Comparison of ENCODE assay signal across 8 mouse cellular contexts in the genomic region with DNA sequence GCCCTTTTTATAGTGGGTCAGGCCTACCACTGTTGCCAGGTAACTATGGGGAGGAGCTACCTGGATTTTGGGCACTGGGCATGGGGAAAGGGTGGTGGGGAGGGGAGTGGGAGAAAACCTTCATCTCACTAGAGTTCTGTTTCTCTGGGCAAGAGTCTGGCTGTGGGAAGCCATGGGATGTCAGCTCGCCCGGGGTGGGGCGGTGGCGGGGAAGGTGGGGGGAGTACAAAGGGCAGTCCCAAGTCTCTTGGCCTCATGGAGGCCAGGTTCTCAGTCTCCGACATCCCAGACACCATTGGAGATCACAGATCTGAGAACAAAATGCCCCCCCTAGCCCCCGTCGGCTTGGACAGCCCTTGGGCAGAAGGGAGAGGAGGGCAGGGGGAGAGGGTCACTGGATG. TPM values are rescaled to one million over a fixed set of nuclear protein-coding genes. Genes with fewer than 3 reads are reported as not detected.
DNase-seq lines count a peak whose midpoint lies in the region; ATAC-seq and TF ChIP-seq lines count a peak whose summit lies in the region.

No protein-coding gene starts in this region.

- H3K9me3 ChIP-seq in heart, embryonic 13.5 days = peaks cover 72% of the 10 kb centered on the region
- peaks cover 69% of the 10 kb centered on the region for H3K9me3 ChIP-seq in hindbrain, embryonic 13.5 days

- DNase-seq in heart, adult 9 months (ENCODE audit: low spot score in 2 of 2) = no peak
- peak; percentile 72 for DNase-seq in R1 (ENCODE audit: low read depth, low spot score)
- DNase-seq in layer of hippocampus, adult 2 months (ENCODE audit: low spot score in 2 of 2) = no peak
- DNase-seq in right cerebral cortex, adult 18-20 months = no peak
- DNase-seq in layer of hippocampus, adult 18-20 months (ENCODE audit: low spot score in 2 of 2) = no peak

- peak; percentile 45; the same call in 1 of the 2 replicates for ATAC-seq in heart, embryonic 13.5 days (ENCODE audit: extremely low read depth, insufficient number of reproducible peaks, low FRiP score, low TSS enrichment)
- ATAC-seq in hindbrain, embryonic 13.5 days (ENCODE audit: low FRiP score) = peak; percentile 31
- ATAC-seq in megakaryocyte-erythroid progenitor cell, adult 5-6 weeks (replicated peaks; ENCODE audit: low FRiP score, low TSS enrichment, poor library complexity, severe bottlenecking) = peak; percentile 9; the same call in 1 of the 2 replicates

- no peak overlapping the region for H3K4me3 ChIP-seq in heart, embryonic 13.5 days
- no peak overlapping the region for H3K4me3 ChIP-seq in hindbrain, embryonic 13.5 days
- no peak overlapping the region for H3K4me3 ChIP-seq in layer of hippocampus, adult 2 months

- WGBS in heart, embryonic 13.5 days = 84% methylated on average over 7 of the region's 7 CpGs
- 95% methylated on average over 7 of the region's 7 CpGs for WGBS in hindbrain, embryonic 13.5 days

- H3K27ac ChIP-seq in heart, embryonic 13.5 days (replicated peaks) = no peak overlapping the region
- no peak overlapping the region for H3K27ac ChIP-seq in hindbrain, embryonic 13.5 days
- no peak overlapping the region for H3K27ac ChIP-seq in layer of hippocampus, adult 2 months

- H3K27me3 ChIP-seq in heart, embryonic 13.5 days (replicated peaks) = no peaks in the 10 kb centered on the region
- H3K27me3 ChIP-seq in hindbrain, embryonic 13.5 days = no peaks in the 10 kb centered on the region

- no peak overlapping the region for H3K4me2 ChIP-seq in heart, embryonic 13.5 days
- H3K4me2 ChIP-seq in hindbrain, embryonic 13.5 days = no peak overlapping the region

- peaks cover 18% of the 10 kb centered on the region for H3K36me3 ChIP-seq in heart, embryonic 13.5 days
- H3K36me3 ChIP-seq in hindbrain, embryonic 13.5 days = peaks cover 18% of the 10 kb centered on the region

- H3K4me1 ChIP-seq in heart, embryonic 13.5 days = no peaks in the 10 kb centered on the region
- no peaks in the 10 kb centered on the region for H3K4me1 ChIP-seq in hindbrain, embryonic 13.5 days (replicated peaks)

- H3K9ac ChIP-seq in heart, embryonic 13.5 days = no peak overlapping the region
- no peak overlapping the region for H3K9ac ChIP-seq in hindbrain, embryonic 13.5 days

- TF ChIP-seq CTCF in layer of hippocampus, adult 2 months (conservative IDR thresholded peaks at IDR 0.05) = no peak

RNA-seq across cellular contexts. Expression of gene Zfp992, which starts 6.5 kb away (rescaled TPM):
- polyA plus RNA-seq in heart, embryonic 13.5 days (2015; fragmentation: Nextera tagmentation; extraction: Ambion mirVana) = 2.6 and 2.9 TPM in 2 replicates
- polyA plus RNA-seq in hindbrain, embryonic 13.5 days (2015; fragmentation: Nextera tagmentation; extraction: Ambion mirVana) = 2.4 and 2.6 TPM in 2 replicates
- 18.9 and 19.5 TPM in 2 replicates for total RNA-seq in megakaryocyte-erythroid progenitor cell, adult 5-6 weeks (2014; fragmentation: Nextera tagmentation)
- total RNA-seq in megakaryocyte-erythroid progenitor cell, adult 5-6 weeks (2017) = 9.3 and 11.8 TPM in 2 replicates
- 1 to 10 TPM; 2.5 to 2.8 TPM for total RNA-seq in layer of hippocampus, adult 2 months (2021)
- total RNA-seq in layer of hippocampus, adult 18-20 months (2021) = 1 to 10 TPM; 2.4 TPM

RNA-seq across cellular contexts. Expression of gene Zfp981, which starts 46.5 kb away (rescaled TPM):
- 0.06 TPM in 1 of 2 replicates, not detected in the other for polyA plus RNA-seq in heart, embryonic 13.5 days (2015; fragmentation: Nextera tagmentation; extraction: Ambion mirVana)
- 0.13 TPM in 2 replicates for polyA plus RNA-seq in hindbrain, embryonic 13.5 days (2015; fragmentation: Nextera tagmentation; extraction: Ambion mirVana)
- total RNA-seq in megakaryocyte-erythroid progenitor cell, adult 5-6 weeks (2014; fragmentation: Nextera tagmentation) = not detected in 2 replicates
- not detected in 2 replicates for total RNA-seq in megakaryocyte-erythroid progenitor cell, adult 5-6 weeks (2017)
- total RNA-seq in layer of hippocampus, adult 2 months (2021) = under 1 TPM in 1 of 2 experiments, not detected in 1; 0.20 TPM
- 1 to 10 TPM in 1 of 2 experiments, under 1 TPM in 1; 0.63 to 1.0 TPM for total RNA-seq in layer of hippocampus, adult 18-20 months (2021)
